Mouse (Mus musculus): ENCODE data around the gene Gja3.
"Not testable (repeated sequence)": the region's sequence is repeated elsewhere in the genome, so short reads cannot be mapped to it uniquely, and the experiment has no call there.

Gene Gja3

GRCm38 (mm10) chr14:57034135-57034534 lies 23.8 kb downstream of the Gja3 start:
- no peak for DNase-seq (ENCODE audit: low spot score in 2 of 2)

DNA sequence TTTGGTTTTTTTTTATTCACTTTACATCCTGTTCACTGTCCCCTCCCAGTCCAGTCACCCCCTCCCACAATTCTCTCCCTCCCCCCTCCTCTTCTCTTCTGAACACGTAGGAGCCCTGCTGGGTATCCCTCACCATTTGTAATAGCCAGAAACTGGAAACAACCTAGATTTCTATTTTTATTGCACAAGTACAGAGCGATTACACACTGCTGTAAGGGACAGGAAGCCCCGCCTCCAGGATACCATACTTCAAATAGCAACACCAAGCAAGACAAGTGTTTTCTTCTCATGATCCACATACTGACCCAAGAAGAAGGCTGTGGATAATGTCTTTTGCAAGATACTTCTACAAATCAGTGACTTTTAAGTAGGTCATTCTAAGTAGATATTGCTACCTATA lies 25.1 kb downstream of the Gja3 start:
- no peak for DNase-seq (ENCODE audit: low spot score in 2 of 2)

- no peak for DNase-seq (ENCODE audit: low spot score in 2 of 2)
Observed at GRCm38 (mm10) chr14:57018436-57018835, 39.5 kb downstream of the Gja3 start.

- DNase-seq (ENCODE audit: low spot score in 2 of 2), result not testable (repeated sequence)
Observed at GRCm38 (mm10) chr14:57016806-57017205, 41.1 kb downstream of the Gja3 start.

DNA sequence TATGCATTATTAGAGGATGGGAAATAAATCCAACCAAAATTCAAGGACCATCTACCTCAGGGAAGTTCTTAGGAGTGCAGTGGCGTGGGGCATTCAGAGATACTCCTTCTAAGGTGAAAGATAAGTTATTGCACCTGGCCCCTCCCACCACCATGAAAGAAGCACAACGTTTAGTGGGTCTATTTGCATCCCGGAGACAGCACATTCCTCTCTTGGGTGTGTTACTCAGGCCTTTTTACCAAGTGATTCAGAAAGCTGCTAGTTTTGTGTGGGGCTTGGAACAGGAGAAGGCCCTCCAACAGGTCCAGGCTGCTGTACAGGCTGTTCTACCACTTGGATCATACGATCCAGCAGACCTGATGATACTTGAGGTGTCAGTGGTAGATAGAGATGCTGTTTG lies 69.3 kb downstream of the Gja3 start:
- DNase-seq (ENCODE audit: low spot score in 2 of 2), result no peak
